Mouse (Mus musculus) thymus, postnatal 36 days (tissue): ENCODE results near the gene Acta2.
"Not testable (repeated sequence)": the region's sequence is repeated elsewhere in the genome, so short reads cannot be mapped to it uniquely, and the experiment has no call there.

Source experiments
- DNase-seq, 2 experiments: peaks; one replicate each; pipeline ENCODE4 v3.0.0; 2022; ENCODE audit warnings: mixed read lengths in 2 of 2

The Acta2 gene

GRCm38 (mm10) chr19:34219260-34219968 is 36.0 kb downstream of the Acta2 start:
- DNase-seq: peak in 1 of 2 experiments; percentile 54

- peak in 1 of 2 experiments; percentile 42 for DNase-seq
These were observed 37.6 kb downstream of the Acta2 start for GRCm38 (mm10) chr19:34217761-34218160.

GRCm38 (mm10) chr19:34216956-34217355 is 38.4 kb downstream of the Acta2 start:
- peak; percentile 55 to 77 for DNase-seq

DNA sequence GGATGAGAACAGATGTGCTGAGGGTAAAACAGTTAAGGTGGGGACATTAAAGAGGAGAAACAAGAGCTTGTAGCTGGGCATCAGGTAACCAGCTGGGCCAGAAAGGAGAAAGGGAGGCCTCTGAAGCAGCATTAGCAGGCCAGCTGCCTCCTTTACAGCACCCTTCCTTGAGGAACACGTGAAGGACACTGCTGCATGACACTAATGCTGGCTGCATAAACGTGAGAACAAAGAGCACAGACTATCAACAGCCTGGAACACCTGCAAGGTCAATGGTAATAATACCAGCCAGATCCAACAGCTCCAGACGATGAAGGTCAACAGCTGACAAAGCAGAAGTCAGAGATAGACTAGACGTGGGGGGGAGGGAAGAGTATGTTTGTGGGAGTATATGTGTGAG is 41.3 kb downstream of the Acta2 start:
- DNase-seq: no peak

DNA sequence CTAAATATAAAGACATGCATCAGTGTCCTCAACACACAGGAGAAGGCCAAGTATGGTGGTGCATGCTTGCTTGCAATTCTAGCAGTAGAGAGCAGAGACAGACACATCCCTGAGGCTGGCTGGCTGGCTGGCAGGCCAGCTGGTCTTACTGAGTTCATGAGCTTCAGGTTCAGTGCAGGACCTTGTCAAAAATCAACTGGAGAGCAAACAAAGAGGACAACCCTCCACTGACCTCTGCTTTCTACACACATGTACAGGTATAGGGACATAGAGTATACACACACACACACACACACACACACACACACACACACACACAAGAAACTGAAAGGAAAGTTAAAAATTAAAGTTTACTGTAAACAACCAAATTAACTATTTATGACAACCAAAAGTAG is 42.1 kb downstream of the Acta2 start:
- DNase-seq: no peak

DNA sequence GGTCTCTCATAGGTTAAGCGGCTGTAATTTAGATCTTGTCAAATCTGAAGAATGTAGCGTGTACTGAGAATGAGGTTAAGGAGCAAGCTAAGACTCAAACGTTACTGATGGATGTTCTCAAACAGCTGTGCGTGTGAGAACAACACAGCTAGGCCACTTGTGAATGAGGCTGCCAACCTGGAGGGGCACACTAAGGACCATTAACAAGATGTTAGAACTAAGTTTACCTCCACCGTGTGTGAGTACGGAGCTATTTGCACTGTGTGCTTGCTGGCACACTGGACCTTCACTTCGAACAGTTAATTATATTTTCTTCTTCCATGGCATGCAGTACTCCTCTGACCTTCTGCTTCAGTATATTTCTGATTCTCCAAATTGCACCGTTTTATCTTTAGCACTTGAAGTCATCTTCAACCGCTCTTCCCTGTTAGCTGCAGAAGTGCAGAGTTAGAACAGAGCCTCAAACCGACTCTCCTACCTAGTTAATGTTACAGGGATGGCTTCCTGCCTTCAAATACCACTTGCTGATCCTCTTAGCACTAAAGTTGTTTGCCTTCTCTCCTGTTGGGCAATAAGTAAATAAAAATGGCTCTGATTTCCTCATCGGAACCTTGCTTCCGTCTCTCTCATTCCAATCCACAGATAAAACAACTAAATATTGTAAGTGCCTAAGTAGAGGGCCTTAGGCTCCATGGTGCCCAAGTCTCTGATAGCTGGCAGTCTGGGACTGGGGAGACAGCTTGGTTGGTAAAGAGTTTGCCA is 42.7 kb downstream of the Acta2 start:
- DNase-seq: no peak

- DNase-seq: no peak
These were observed 44.5 kb downstream of the Acta2 start for GRCm38 (mm10) chr19:34210841-34211240.

DNA sequence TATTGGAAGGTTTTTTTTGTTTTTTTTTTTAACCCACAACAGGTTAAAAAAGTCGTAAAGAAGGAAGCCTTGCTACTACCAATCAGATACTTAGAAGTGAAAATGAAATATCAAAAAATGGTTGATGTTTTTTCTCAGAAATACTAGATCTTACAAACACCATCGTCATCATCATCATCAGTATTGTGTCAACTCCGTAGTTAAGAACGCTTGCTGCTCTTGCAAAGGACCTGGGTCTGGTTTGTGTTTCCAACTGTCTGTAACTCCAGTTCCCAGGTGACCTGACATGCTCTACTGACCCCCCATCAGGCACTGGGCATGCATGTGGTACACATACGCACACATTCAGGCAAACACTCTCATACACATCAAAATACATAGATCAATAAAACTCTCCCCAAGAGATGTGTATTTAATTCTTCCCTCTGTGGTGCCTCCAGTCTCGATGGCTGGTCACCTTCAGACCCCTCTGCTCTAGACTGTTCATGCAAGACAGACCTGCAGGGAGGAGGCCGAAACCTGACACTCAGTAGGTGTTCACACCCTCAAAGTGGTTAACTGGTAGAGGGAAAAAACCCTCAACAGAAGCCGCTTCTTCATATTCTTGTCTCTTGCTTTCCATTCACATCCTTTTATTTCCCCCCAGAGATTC is 45.3 kb downstream of the Acta2 start:
- DNase-seq: no peak

DNA sequence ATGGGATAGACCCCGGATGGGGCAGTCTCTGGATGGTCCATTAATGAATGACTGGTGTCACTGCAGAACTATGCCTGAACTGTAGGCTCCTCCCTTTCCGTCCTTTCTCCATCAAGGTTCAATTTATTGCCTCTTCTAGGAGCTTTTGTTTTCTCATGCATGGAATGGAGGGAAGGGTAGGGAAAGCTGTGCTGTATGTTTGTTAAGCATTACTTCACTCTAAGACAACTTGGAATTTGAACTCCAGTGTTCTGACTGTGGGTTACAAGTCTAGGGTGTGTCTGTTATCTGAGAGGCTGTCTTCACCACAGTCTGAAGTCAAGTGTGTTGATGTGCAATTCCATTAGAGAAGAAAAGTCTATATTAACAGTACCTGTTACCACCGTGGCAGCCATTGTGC is 46.4 kb downstream of the Acta2 start:
- DNase-seq: no peak

DNA sequence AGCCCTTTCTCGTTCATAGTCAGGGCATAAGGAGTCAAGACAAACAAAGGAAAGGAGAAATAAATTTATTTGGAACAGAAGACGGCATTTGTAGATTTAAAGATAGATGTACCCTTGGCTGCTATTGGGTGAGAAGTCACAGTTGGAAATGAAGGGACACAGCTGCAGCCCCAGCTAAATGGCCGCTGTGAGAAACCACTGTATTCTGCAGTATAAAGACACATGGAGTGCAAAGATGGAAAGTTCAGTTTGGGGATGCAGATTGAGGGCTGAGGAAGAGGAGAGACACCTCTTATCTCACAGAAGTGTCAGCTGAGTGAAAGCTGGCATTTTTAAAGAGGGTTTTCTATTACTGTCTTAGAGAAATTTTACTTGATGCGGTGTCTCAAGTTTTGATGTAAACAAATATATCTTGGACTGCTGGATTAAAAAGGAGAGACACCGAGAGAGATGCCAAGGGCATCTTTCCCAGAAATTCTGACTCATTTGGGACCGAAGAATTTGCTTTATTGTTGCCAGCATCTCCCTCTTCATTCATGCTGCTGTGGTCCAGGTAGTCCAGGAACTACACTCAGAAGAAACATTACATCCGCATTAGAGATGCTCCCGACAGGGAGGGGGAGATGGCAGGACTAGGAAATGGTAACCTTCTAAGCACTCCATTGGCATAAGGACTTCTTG is 48.5 kb downstream of the Acta2 start:
- no peak for DNase-seq

- DNase-seq: not testable (repeated sequence)
These were observed 49.3 kb downstream of the Acta2 start for GRCm38 (mm10) chr19:34206128-34206527.

DNA sequence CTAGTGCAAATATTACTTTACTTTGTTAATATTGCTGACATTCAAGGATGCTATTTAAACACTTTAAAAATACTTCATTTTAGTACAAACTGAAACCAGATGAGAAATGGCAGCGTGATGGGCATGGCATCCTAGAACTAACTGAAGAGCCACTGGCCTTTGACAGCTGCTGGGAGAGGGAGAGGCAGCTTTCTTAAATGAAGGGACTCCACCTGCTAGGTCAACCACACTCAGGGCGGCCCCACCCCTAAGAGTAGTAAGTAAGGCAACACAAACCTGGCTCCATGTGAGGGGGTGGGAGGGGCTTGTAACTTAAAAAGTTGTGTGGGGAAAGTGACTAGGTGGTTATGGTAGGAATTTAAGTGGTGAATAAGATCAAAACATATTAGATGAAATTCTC is 52.7 kb downstream of the Acta2 start:
- DNase-seq: peak in 1 of 2 experiments; percentile 53

- DNase-seq: no peak
These were observed 55.9 kb downstream of the Acta2 start for GRCm38 (mm10) chr19:34199488-34199887.

DNA sequence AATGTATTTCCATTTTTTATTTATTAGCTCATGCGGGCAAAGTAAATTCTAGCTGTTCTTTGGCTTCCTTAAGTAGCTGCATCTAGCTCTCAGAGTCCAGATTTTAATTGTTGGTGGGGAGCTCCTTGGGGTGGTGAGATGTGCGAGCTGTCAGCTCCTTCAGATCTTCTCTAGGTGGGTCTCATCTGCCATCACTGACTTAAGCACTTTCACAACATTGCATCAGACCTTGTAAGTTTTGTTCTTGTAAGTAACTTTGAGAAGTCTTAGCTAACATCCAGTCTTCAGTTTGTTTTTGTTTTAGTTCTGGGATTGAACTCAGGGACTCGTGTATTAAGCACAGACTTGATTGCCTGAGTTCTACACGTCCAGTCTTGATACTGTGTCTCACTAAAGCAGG is 56.5 kb downstream of the Acta2 start:
- no peak for DNase-seq

DNA sequence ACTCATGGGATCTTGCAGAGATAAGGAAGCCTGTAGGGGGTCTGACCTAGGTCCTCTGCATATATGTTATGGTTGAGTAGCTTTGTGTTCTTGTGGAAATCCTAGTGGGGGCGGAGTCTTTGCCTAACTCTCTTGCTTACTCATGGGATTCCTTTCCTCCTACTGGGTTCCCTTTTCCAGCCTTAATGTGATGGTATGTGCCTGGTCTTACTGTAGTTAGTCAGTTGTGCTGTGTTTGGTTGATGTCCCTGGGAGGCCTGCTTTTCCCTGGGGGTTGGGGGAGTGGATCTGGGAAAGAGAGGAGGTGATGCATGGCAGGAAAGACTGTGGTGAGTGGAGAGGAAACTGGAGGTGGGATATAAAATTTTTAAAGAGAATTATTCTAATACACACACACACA is 57.3 kb downstream of the Acta2 start:
- no peak for DNase-seq

DNA sequence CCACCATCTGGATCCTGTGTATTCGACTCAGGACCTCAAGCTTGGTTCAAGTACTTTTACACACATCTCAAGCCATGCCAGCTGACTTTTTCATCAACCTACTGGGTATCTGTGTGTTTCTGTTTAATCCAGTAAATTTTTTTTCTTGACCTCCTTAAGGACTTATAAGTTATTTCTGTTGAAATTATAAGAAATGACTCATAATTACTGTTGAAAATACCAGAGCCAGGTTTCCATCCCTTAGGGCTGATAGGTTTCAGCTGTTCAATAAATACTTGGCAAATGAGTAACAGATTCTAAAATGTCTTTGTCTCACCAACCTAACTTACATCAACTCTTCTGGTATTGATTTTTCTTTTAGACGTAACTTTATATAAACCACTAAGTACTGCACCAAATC is 60.4 kb downstream of the Acta2 start:
- DNase-seq: no peak

DNA sequence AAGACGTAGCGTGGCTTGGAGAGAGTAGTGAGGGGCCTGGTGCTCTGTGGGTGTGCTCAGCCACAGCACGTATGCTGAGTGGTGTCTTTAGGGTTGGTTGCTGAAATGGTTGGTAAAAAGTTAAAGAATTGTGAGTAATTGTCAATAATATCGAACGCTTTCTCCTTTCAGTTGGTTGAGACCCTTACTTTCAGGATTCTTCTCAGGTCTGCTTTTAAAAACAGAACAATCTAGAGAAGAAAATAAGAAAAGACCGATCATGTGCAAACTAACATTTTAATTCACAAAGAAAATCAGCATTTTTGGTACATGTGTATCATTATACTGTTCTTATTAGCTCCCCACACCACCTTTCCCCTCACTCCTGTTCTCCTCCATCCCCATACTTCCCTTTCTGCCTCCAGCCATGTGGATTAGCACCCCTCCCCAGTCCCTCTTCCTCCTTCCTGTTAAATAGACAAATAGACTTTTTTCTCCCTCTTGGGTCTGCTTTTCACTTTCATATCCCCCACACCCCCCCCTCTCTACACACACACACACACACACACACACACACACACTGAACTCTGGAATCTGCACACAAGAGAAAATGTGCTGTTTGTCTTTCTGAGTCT is 61.2 kb downstream of the Acta2 start:
- no peak for DNase-seq

- no peak for DNase-seq
These were observed 61.7 kb downstream of the Acta2 start for GRCm38 (mm10) chr19:34193683-34194082.

- peak in 1 of 2 experiments; percentile 32 for DNase-seq
These were observed 62.2 kb downstream of the Acta2 start for GRCm38 (mm10) chr19:34193149-34193548.

DNA sequence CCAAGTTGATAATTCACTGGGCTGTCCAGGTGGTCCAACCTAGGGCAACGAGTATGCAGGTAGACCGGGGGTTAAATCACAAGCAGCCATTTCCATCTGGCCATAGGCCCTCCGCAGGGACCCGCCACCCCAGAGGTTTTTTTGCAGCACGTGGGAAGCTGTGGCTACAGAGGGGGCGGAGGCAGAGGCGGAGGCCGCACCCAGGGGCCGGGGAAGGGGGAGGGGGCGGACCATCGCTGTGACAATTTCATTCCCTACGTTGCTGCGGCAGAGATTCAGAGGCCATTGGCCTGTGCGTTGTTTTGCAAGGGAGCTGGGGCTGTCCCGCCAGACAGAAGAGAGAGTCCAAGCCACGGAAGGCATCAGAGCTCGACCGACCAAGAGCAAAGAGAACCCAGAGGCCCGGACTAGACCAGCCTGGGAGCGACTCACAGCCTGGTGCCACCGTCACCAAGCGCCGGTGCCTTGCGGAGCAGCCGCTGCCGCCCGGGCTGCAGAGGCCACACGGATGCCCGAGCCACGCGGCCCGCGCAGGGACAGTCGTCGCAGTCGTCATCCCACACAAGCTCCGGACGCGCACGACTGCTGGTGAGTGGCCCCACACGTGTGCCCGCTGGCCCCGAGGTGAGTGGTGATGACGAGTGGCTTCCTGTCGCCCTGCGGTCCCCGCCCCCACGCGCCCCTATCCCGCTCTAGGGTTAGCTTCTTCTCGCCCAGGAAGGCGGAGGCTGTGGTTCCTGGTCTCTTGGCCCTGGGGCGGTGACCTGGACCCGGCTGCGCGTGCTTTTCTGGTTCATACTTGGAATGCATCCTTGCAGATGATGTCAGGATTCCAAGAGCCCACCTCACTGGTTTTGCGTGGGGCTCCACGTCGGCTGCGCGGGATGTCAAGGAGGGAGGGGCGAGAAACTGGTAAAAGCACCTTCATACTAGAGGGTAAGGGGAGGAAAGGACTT is 63.1 kb downstream of the Acta2 start, which contains the start of gene Stambpl1:
TSS of gene Stambpl1 (plus strand) at position 222 of the 956 bp plus-strand sequence.
- DNase-seq: peak; percentile 90 to 92

DNA sequence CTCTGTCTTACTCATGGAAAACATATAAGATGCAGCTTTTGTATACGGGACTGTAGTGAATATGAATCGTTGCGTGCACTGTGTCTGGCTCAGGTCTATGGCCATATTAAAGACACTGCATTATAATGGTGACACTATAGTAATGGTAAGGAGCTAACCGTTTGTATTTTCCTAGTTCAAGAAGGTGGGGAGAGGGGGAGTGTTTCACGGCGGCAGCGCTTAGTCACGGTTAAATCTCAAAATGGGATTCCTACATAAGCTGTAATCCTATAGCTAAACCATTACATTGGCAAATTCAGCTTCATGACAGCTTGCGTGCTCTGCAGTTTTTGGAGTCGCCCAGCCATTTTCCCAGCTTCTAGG is 63.8 kb downstream of the Acta2 start:
- DNase-seq: no peak
